Mouse (Mus musculus): ENCODE data around the gene Dolpp1. TPM values are rescaled to one million over a fixed set of nuclear protein-coding genes. Genes with fewer than 3 reads are reported as not detected.
A peak's percentile ranks its signal among the peaks of the same experiment; 100 is the strongest.

Dolpp1 gene
- polyA plus RNA-seq, 1 experiment from 2014 or later = 19.5 TPM

DNA sequence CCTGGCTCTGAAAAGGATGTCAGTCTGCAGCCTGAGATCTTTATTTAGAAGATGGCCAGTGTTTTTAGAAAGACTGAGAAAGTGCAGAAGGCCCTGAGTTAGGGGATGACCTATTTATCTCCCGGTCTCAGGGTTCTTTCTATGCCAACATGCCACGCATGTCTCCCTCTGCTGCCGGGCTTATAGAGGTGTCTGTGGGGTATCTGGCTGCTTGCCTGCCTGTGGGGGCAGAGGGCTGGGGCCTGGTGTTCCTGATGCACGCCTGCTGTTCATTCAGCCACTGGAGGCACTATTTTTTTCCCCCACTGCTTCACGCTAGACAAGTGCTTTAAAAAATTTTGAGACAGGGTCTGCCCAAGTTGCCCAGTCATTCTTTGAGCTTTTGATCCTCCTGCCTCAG, 25.9 kb upstream of the Dolpp1 start:
- Histone ChIP-seq H3K27ac (ENCODE audit: low read depth, low read length) (no peak overlapping the region), H3K9ac (ENCODE audit: low read depth, low read length) (no peak overlapping the region), H3K4me2 (0 out of 2 replicates have a peak overlapping the region, but pooled peaks have one; percentile 9), H3K9me3 (replicated peaks; ENCODE audit: control insufficient read depth, low read length) (no peaks in the 10 kb centered on the region; the same call in 1 of the 2 replicates), H3K36me3 (ENCODE audit: control insufficient read depth, insufficient read depth, low read length) (peaks cover 33% of the 10 kb centered on the region), H3K4me1 (ENCODE audit: control insufficient read depth, insufficient read depth, low read length) (peaks cover 15% of the 10 kb centered on the region), H3K4me3 (ENCODE audit: low read depth, low read length) (no peak overlapping the region), H3K27me3 (ENCODE audit: control insufficient read depth, insufficient read depth, low read length) (no peaks in the 10 kb centered on the region)
- ATAC-seq (replicated peaks; ENCODE audit: insufficient number of reproducible peaks, low FRiP score, low TSS enrichment) = no peak
- 68% methylated on average over 5 of the region's 5 CpGs for WGBS (ENCODE audit: insufficient replicate concordance)

GRCm38 (mm10) chr2:30371544-30371943, 20.5 kb upstream of the Dolpp1 start:
- WGBS (ENCODE audit: insufficient replicate concordance) = 91% methylated on average over 8 of the region's 8 CpGs
- H3K4me2 ChIP-seq = no peak overlapping the region
- H3K9me3 ChIP-seq (replicated peaks; ENCODE audit: control insufficient read depth, low read length) = no peaks in the 10 kb centered on the region
- ATAC-seq (replicated peaks; ENCODE audit: insufficient number of reproducible peaks, low FRiP score, low TSS enrichment) = no peak
- no peak overlapping the region for H3K27ac ChIP-seq (ENCODE audit: low read depth, low read length)
- no peaks in the 10 kb centered on the region for H3K27me3 ChIP-seq (ENCODE audit: control insufficient read depth, insufficient read depth, low read length)
- peaks cover 65% of the 10 kb centered on the region for H3K36me3 ChIP-seq (ENCODE audit: control insufficient read depth, insufficient read depth, low read length)
- no peaks in the 10 kb centered on the region; the same call in 1 of the 2 replicates for H3K4me1 ChIP-seq (ENCODE audit: control insufficient read depth, insufficient read depth, low read length)
- H3K4me3 ChIP-seq (ENCODE audit: low read depth, low read length) = no peak overlapping the region
- no peak overlapping the region for H3K9ac ChIP-seq (ENCODE audit: low read depth, low read length)

DNA sequence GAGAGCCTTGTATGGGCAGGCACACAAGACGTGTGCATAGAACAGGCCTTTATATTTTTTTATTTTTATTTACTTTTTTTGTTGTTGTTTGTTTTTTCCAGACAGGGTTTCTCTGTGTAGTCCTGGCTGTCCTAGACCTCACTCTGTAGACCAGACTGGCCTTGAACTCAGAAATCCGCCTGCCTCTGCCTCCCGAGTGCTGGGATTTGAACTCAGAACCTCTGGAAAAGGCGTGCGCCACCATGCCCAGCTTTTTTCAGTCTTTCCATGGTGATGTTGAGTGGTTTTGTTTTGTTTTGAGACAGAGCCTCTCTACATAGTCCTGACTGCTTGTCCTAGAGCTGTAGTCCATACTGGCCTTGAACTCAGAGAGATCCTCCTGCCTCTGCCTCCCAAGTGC, 19.3 kb upstream of the Dolpp1 start:
- Histone ChIP-seq H3K4me1 (ENCODE audit: control insufficient read depth, insufficient read depth, low read length) (no peaks in the 10 kb centered on the region), H3K4me2 (no peak overlapping the region), H3K9me3 (replicated peaks; ENCODE audit: control insufficient read depth, low read length) (no peaks in the 10 kb centered on the region), H3K27ac (ENCODE audit: low read depth, low read length) (no peak overlapping the region), H3K36me3 (ENCODE audit: control insufficient read depth, insufficient read depth, low read length) (peaks cover 59% of the 10 kb centered on the region), H3K27me3 (ENCODE audit: control insufficient read depth, insufficient read depth, low read length) (no peaks in the 10 kb centered on the region), H3K4me3 (ENCODE audit: low read depth, low read length) (no peak overlapping the region), H3K9ac (ENCODE audit: low read depth, low read length) (no peak overlapping the region)
- ATAC-seq (replicated peaks; ENCODE audit: insufficient number of reproducible peaks, low FRiP score, low TSS enrichment) = no peak
- WGBS (ENCODE audit: insufficient replicate concordance) = 96% methylated on average over 5 of the region's 5 CpGs

DNA sequence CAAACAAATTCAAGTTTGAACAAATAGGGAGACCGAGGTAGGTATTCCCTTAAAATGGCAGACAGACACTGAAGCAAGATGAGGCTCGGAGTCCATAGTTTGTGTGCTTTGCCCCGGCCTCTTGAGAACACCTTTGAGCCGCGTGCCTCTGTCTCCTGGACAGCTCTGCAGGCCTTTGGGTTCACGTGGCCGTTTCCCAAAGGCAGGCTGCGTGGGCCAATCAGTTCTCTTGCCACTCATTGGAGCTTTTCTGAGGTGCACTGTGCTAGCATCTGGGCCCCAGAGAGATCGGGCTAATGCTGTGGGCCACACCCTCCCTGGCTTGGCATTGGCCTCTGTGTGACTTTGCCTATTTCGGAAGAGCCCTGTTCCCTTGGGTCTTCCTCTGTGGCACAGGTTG, 16.2 kb upstream of the Dolpp1 start:
- no peak for ATAC-seq (replicated peaks; ENCODE audit: insufficient number of reproducible peaks, low FRiP score, low TSS enrichment)
- H3K27me3 ChIP-seq (ENCODE audit: control insufficient read depth, insufficient read depth, low read length) = no peaks in the 10 kb centered on the region
- H3K4me3 ChIP-seq (ENCODE audit: low read depth, low read length) = no peak overlapping the region
- H3K4me1 ChIP-seq (ENCODE audit: control insufficient read depth, insufficient read depth, low read length) = no peaks in the 10 kb centered on the region
- peaks cover 55% of the 10 kb centered on the region for H3K36me3 ChIP-seq (ENCODE audit: control insufficient read depth, insufficient read depth, low read length)
- H3K9ac ChIP-seq (ENCODE audit: low read depth, low read length) = no peak overlapping the region
- no peaks in the 10 kb centered on the region for H3K9me3 ChIP-seq (replicated peaks; ENCODE audit: control insufficient read depth, low read length)
- H3K27ac ChIP-seq (ENCODE audit: low read depth, low read length) = no peak overlapping the region
- 94% methylated on average over 10 of the region's 10 CpGs for WGBS (ENCODE audit: insufficient replicate concordance)
- H3K4me2 ChIP-seq = no peak overlapping the region

- Histone ChIP-seq H3K4me2 (no peak overlapping the region), H3K9ac (ENCODE audit: low read depth, low read length) (no peak overlapping the region), H3K36me3 (ENCODE audit: control insufficient read depth, insufficient read depth, low read length) (peaks cover 51% of the 10 kb centered on the region), H3K9me3 (replicated peaks; ENCODE audit: control insufficient read depth, low read length) (no peaks in the 10 kb centered on the region), H3K4me1 (ENCODE audit: control insufficient read depth, insufficient read depth, low read length) (no peaks in the 10 kb centered on the region), H3K27ac (ENCODE audit: low read depth, low read length) (no peak overlapping the region), H3K4me3 (ENCODE audit: low read depth, low read length) (no peak overlapping the region), H3K27me3 (ENCODE audit: control insufficient read depth, insufficient read depth, low read length) (no peaks in the 10 kb centered on the region)
- ATAC-seq (replicated peaks; ENCODE audit: insufficient number of reproducible peaks, low FRiP score, low TSS enrichment) = 0 out of 2 replicates have a peak, but pooled peaks have one; percentile 24
- 77% methylated on average over 5 of the region's 5 CpGs for WGBS (ENCODE audit: insufficient replicate concordance)
Observed at GRCm38 (mm10) chr2:30377721-30378120, 14.3 kb upstream of the Dolpp1 start.

GRCm38 (mm10) chr2:30379307-30379706, 12.7 kb upstream of the Dolpp1 start:
- 82% methylated on average over 7 of the region's 7 CpGs for WGBS (ENCODE audit: insufficient replicate concordance)
- Histone ChIP-seq H3K36me3 (ENCODE audit: control insufficient read depth, insufficient read depth, low read length) (peaks cover 45% of the 10 kb centered on the region), H3K4me1 (ENCODE audit: control insufficient read depth, insufficient read depth, low read length) (no peaks in the 10 kb centered on the region), H3K4me2 (no peak overlapping the region), H3K27ac (ENCODE audit: low read depth, low read length) (no peak overlapping the region), H3K9ac (ENCODE audit: low read depth, low read length) (no peak overlapping the region), H3K9me3 (replicated peaks; ENCODE audit: control insufficient read depth, low read length) (no peaks in the 10 kb centered on the region), H3K4me3 (ENCODE audit: low read depth, low read length) (no peak overlapping the region), H3K27me3 (ENCODE audit: control insufficient read depth, insufficient read depth, low read length) (no peaks in the 10 kb centered on the region)
- ATAC-seq (replicated peaks; ENCODE audit: insufficient number of reproducible peaks, low FRiP score, low TSS enrichment) = no peak

- H3K4me2 ChIP-seq = peak overlapping the region; percentile 27; the same call in 1 of the 2 replicates
- no peak overlapping the region for H3K9ac ChIP-seq (ENCODE audit: low read depth, low read length)
- H3K9me3 ChIP-seq (replicated peaks; ENCODE audit: control insufficient read depth, low read length) = no peaks in the 10 kb centered on the region
- no peak overlapping the region for H3K4me3 ChIP-seq (ENCODE audit: low read depth, low read length)
- peaks cover 42% of the 10 kb centered on the region for H3K36me3 ChIP-seq (ENCODE audit: control insufficient read depth, insufficient read depth, low read length)
- no peaks in the 10 kb centered on the region for H3K4me1 ChIP-seq (ENCODE audit: control insufficient read depth, insufficient read depth, low read length)
- H3K27ac ChIP-seq (ENCODE audit: low read depth, low read length) = peak overlapping the region; percentile 54; the same call in 1 of the 2 replicates
- 84% methylated on average over 10 of the region's 10 CpGs for WGBS (ENCODE audit: insufficient replicate concordance)
- no peaks in the 10 kb centered on the region for H3K27me3 ChIP-seq (ENCODE audit: control insufficient read depth, insufficient read depth, low read length)
- ATAC-seq (replicated peaks; ENCODE audit: insufficient number of reproducible peaks, low FRiP score, low TSS enrichment) = no peak; the same call in 1 of the 2 replicates
Observed at GRCm38 (mm10) chr2:30380564-30381376, 11.3 kb upstream of the Dolpp1 start.

GRCm38 (mm10) chr2:30381377-30381725, 10.7 kb upstream of the Dolpp1 start:
- WGBS (ENCODE audit: insufficient replicate concordance) = 89% methylated on average over 4 of the region's 4 CpGs
- Histone ChIP-seq H3K4me1 (ENCODE audit: control insufficient read depth, insufficient read depth, low read length) (no peaks in the 10 kb centered on the region), H3K9me3 (replicated peaks; ENCODE audit: control insufficient read depth, low read length) (no peaks in the 10 kb centered on the region), H3K9ac (ENCODE audit: low read depth, low read length) (no peak overlapping the region), H3K4me3 (ENCODE audit: low read depth, low read length) (no peak overlapping the region), H3K27me3 (ENCODE audit: control insufficient read depth, insufficient read depth, low read length) (no peaks in the 10 kb centered on the region), H3K4me2 (no peak overlapping the region), H3K36me3 (ENCODE audit: control insufficient read depth, insufficient read depth, low read length) (peaks cover 37% of the 10 kb centered on the region), H3K27ac (ENCODE audit: low read depth, low read length) (no peak overlapping the region)
- ATAC-seq (replicated peaks; ENCODE audit: insufficient number of reproducible peaks, low FRiP score, low TSS enrichment) = 0 out of 2 replicates have a peak, but pooled peaks have one; percentile 11

DNA sequence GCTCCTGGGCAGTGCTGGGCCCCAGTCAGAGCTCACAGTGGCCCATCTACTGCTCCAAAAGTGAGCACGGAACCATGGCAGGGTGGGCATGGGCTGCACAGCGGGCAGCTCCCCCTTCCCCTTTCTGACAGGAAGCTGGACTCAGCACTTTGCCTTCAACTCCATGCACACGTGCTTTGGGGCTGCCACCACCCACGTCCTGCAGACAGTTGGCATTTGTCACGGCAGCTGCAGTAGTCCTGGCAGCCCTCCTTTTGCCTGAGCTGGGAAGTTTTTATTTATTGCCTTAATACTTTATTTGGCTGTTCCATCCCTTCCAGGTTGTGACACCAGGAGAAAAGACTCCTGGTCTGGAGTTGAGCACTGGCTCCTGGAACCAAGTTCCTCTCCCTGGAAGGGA, 7.2 kb upstream of the Dolpp1 start:
- H3K4me1 ChIP-seq (ENCODE audit: control insufficient read depth, insufficient read depth, low read length) = no peaks in the 10 kb centered on the region
- no peaks in the 10 kb centered on the region for H3K9me3 ChIP-seq (replicated peaks; ENCODE audit: control insufficient read depth, low read length)
- ATAC-seq (replicated peaks; ENCODE audit: insufficient number of reproducible peaks, low FRiP score, low TSS enrichment) = no peak
- peaks cover 20% of the 10 kb centered on the region for H3K36me3 ChIP-seq (ENCODE audit: control insufficient read depth, insufficient read depth, low read length)
- H3K27me3 ChIP-seq (ENCODE audit: control insufficient read depth, insufficient read depth, low read length) = no peaks in the 10 kb centered on the region
- H3K27ac ChIP-seq (ENCODE audit: low read depth, low read length) = peak overlapping the region; percentile 19; the same call in 1 of the 2 replicates
- H3K4me2 ChIP-seq = no peak overlapping the region
- H3K9ac ChIP-seq (ENCODE audit: low read depth, low read length) = no peak overlapping the region
- no peak overlapping the region for H3K4me3 ChIP-seq (ENCODE audit: low read depth, low read length)
- 82% methylated on average over 5 of the region's 5 CpGs for WGBS (ENCODE audit: insufficient replicate concordance)
